Mouse (Mus musculus): ENCODE measurements at regions not wholly inside any gene's neighbourhood (a gene's known extent, or its start where the extent isn't known, plus 50 kb on each side); places are given as distances from the start of the nearest gene placed in this dataset.
A peak's percentile ranks its signal among the peaks of the same experiment; 100 is the strongest.

GRCm38 (mm10) chr13:28756915-28757765 is 196.4 kb downstream of the Sox4 start:
- no peak for DNase-seq (ENCODE audit: low read depth, low spot score)

DNA sequence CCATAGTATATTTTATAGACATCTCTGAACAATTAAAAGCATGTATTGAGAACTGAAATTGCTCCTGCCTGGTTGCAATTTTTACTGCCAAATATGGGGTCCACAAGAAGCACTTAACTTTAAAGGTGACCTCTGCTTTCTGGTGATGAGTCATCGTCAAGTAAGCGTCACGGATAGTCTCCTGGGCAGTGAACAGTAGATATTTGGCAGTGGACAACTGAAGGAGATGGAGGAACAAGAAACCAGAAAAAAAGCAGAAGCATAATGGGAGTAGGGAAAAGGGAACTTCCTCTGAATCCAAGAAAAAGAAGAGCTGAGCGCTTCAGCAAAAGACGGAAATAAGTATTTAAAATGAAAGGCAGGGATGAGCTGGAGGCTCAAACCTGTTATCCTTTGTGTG is 199.3 kb downstream of the Sox4 start:
- DNase-seq (ENCODE audit: low read depth, low spot score): no peak

- DNase-seq (ENCODE audit: low read depth, low spot score): no peak
Observed at GRCm38 (mm10) chr13:28750949-28751692, 202.4 kb downstream of the Sox4 start.

- DNase-seq (ENCODE audit: low read depth, low spot score): no peak
Observed at GRCm38 (mm10) chr13:28740158-28740670, 213.3 kb downstream of the Sox4 start.

DNA sequence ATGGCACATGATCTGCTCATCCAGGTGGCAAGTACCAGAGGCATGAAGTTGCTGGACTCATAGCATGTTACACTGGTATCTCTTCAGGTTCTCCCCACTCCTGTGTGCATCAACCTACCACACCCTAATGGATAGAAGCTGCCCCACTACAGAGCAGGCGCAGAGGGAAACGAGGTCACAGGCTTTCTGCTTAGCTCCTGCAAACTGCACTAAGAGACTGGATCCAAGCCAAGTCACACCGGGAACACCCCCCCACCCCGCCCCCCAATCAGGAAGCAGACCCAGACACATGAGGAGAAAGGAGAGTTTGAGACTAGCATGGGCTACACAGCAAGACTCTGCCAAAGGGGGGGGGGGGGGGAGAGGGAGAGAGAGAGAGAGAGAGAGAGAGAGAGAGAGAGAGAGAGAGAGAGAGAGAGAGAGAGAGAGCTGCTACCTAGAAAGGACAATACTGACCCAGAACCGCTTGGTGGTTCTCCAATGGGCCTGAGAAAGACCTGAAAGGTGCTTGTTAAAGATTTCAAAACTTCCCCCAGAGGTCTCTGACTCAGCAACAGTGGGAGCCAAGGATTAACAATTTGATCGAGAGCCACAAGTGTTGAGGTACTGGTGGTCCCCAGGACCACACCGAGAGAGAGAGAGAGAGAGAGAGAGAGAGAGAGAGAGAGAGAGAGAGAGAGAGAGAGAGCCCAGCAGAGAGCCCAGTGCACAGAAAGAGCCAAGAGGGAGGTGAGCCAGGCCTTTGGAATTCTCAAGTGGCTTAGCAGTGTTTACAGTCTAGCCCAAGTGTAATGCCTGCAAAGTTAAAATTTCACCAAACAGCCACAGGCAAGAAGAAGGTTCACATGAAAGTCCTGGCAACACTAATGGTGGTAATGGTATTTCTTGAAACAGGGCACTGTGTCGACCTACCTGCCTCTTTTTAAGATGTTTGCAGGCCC is 215.1 kb downstream of the Sox4 start:
- no peak for DNase-seq (ENCODE audit: low read depth, low spot score)

- no peak for DNase-seq (ENCODE audit: low read depth, low spot score)
Observed at GRCm38 (mm10) chr13:28732475-28732874, 221.0 kb downstream of the Sox4 start.

DNA sequence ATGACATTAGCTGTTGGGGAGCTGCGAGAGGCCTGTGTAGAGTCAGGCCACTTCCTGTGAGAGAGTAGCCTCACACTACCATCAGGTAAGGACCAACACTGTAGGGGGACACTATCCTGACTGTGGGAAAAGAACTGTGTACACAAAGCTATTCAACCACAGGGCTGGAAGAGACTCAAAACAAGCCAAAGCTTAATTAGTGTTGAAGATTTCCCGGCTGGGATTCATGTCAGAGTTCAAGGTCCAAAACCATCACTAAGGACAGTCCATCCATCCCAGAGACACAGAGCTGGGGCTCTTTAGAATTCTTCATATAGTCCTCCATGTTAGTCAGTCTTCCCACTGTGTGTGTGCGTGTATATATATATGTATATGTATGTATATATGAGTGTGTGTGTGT is 221.5 kb downstream of the Sox4 start:
- no peak for DNase-seq (ENCODE audit: low read depth, low spot score)

GRCm38 (mm10) chr13:28730059-28730580 is 223.4 kb downstream of the Sox4 start:
- DNase-seq (ENCODE audit: low read depth, low spot score): no peak

DNA sequence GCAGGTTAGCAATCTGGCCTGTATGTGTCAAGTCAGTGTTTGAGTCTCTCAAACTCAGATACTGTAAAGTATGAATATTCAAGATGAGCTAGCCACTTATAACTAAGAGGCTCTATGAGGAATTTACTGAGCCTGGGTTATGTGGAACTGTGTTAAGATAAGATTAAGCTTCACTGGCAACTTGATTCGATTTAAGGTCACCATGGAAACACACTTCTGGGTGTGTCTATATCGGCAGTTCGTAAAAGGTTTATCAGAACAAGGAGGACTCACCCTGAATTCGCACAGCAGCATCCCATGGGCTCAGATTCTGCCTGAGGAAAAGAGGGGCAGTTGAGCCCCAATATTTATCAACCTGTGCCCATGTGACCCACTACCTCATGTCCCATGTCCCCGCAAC is 224.7 kb downstream of the Sox4 start:
- no peak for DNase-seq (ENCODE audit: low read depth, low spot score)

- no peak for DNase-seq (ENCODE audit: low read depth, low spot score)
Observed at GRCm38 (mm10) chr13:28724300-28724699, 229.2 kb downstream of the Sox4 start.

- no peak for DNase-seq (ENCODE audit: low read depth, low spot score)
Observed at GRCm38 (mm10) chr13:28722074-28722473, 231.4 kb downstream of the Sox4 start.

DNA sequence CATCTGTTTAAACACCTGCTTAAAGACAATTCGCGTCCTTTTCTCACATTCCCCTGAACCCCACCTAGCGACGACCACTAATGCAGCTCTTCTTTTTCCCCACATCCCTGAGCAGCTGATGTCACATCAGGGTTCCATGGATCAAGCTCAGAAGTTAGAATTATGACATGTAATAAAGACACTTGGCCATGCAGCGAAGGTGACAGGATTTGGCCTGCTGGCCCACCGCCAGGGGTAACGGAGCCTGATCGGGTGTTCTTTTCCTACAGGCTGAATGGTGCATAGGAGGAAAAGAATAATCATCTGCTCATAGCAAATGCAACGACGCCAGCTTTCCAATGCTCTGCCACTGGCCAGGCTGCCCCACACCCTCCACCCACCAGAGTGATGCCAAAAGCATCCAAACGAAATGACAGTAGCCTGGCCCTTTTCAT is 231.9 kb downstream of the Sox4 start:
- DNase-seq (ENCODE audit: low read depth, low spot score): no peak

GRCm38 (mm10) chr13:28720639-28721239 is 232.8 kb downstream of the Sox4 start:
- peak; percentile 20 for DNase-seq (ENCODE audit: low read depth, low spot score)

GRCm38 (mm10) chr13:28720169-28720568 is 233.3 kb downstream of the Sox4 start:
- no peak for DNase-seq (ENCODE audit: low read depth, low spot score)

DNA sequence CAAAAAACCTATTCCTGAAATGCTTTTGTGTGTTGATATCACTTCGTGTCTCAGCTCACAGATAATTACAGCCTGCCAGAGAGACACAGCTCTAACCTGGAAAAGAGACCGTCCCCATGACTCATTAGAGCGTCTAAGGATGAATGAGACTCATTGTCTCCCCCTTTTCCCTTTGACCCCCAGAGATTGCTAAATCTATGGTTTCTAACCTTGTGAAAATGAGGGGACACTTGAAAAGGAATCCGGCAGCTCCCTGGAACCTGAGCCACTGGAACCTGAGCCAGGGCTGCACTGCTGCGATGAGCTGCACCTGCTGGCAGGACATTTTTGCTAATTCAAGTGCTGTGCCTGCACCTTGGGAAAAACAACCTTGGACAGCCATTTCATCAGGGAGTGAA is 234.6 kb downstream of the Sox4 start:
- DNase-seq (ENCODE audit: low read depth, low spot score): no peak

DNA sequence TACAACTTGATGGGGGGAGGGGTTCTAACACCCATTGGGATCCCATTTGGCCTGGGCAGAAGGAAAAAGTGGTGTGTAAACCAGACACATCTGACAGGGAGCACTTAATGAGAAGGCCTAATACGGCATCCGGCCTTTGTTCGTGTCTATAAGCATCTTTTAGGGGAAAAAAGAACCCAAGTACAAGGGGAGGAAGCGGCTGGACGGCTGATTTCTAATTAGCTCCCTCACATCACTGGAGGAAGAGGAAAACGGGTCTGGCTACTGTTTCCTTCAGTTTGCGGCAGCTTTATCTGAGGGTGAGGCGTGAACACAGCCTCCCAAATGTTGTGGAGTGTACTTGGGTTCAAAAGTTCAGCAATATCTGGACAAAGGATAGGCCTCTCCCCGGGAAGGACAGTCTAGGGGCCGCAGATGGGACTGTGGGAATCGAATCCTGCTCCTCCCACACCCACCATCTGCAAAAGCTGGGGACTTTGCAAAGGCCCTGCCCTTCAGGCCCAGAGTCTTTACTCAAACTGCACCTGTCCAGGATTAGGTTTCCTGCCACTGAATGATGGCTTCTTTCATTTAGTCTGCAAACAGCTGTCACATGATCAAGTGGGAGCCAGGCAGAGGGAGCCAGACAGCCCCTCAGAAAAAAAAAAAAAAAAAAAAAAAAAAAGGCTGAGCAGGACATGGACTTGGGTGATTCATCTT is 235.2 kb downstream of the Sox4 start:
- peak; percentile 43 for DNase-seq (ENCODE audit: low read depth, low spot score)

GRCm38 (mm10) chr13:28717404-28717803 is 236.1 kb downstream of the Sox4 start:
- DNase-seq (ENCODE audit: low read depth, low spot score): no peak

- DNase-seq (ENCODE audit: low read depth, low spot score): no peak
Observed at GRCm38 (mm10) chr13:28709966-28710365, 243.5 kb downstream of the Sox4 start.

GRCm38 (mm10) chr13:28701309-28701708 is 252.2 kb downstream of the Sox4 start:
- DNase-seq (ENCODE audit: low read depth, low spot score): no peak

DNA sequence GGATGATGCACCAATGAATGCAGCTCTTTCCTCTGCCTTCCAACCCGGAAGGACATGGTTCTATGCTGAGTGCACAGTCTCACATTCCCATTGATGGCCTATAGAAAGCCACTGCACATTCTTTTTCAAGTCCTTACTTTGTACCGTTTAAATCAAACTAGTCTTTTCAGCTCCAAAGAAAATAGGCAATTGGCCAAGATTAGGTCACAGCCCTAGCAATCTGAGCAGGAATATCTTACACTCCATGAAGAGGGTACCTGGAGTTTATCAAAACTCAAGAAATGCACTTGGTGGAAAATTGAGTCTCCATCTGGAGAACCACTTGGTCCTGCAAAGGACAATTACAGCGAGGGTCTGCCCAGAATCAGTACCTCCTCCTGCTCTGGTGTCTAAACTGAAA is 253.4 kb downstream of the Sox4 start:
- no peak for DNase-seq (ENCODE audit: low read depth, low spot score)

Measured in forelimb bud, embryonic 11.5 days (tissue).